Mouse (Mus musculus) ES-CJ7 (cell line): ENCODE data around the gene Gm17175.
"Not testable (repeated sequence)": the region's sequence is repeated elsewhere in the genome, so short reads cannot be mapped to it uniquely, and the experiment has no call there.

Source experiments
- DNase-seq: peaks from one replicate; pipeline ENCODE4 v3.0.0; 2011; ENCODE audit warnings: low read depth, low spot score

The Gm17175 gene

DNA sequence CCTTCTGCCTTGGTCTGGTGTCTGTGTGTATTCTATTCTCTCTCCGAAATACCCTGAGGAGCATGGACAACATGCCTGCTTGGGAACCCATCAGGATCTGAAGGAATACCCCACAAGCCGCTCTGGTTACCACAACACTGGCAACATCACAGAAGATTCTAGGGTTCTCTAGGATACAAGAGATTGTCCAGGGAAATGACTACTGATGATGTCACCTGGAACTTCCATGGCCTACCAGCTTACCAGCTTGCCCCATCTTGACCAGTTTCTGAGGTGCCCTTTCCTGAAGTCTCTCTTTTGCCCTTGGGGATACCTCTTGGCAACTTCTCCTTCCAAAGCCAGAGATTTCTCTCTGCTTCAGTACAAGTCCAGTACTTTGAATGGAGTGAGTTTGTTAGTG, at the start of gene Gm17175:
Gm17175 (minus strand) TSS at position 101 of the 400 bp plus-strand sequence.
- not testable (repeated sequence) for DNase-seq

GRCm38 (mm10) chr14:51611210-51611609, 37.3 kb upstream of the Gm17175 start, which contains the start of gene Gm17078:
Gene Gm17078 (minus strand): TSS chr14:51611310.
- DNase-seq = no peak

GRCm38 (mm10) chr14:51592039-51592438, 18.2 kb upstream of the Gm17175 start, which contains the start of gene Gm17174:
Gene Gm17174 (minus strand): TSS chr14:51592139.
- not testable (repeated sequence) for DNase-seq

- DNase-seq = no peak
These were observed 21.4 kb downstream of the Gm17175 start, which contains the start of gene Gm5622 for GRCm38 (mm10) chr14:51552490-51552889. Gene Gm5622 (plus strand): TSS chr14:51552790.
